Mouse (Mus musculus): ENCODE data around the gene Cep97.
"Not testable (repeated sequence)": the region's sequence is repeated elsewhere in the genome, so short reads cannot be mapped to it uniquely, and the experiment has no call there.

Cep97 gene

GRCm38 (mm10) chr16:55947876-55948410 is 13.3 kb upstream of the Cep97 start:
- DNase-seq (ENCODE audit: low read depth in 1 of 2, low spot score in 2 of 2): not testable (repeated sequence)

DNA sequence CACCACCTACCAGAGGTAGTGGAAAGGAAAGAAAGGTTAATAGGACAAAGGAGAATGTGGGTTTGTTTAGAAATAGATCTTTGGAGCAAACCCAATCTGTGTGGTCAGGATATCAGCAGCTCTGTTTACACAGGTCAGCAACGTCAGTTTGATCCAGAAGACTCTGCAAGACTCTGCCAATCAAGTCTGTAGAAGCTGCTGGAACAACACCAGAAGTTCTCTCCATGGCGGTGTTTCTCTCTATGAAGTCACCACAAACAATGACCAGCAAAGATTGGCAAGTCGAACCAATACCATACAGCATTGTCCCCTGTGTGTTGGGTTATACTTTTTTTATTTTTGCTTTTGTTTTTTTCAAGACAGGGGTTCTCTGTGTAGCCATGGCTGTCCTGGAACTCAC is 12.6 kb upstream of the Cep97 start:
- no peak for DNase-seq (ENCODE audit: low read depth in 1 of 2, low spot score in 2 of 2)

- DNase-seq (ENCODE audit: low read depth in 1 of 2, low spot score in 2 of 2): no peak
Observed at GRCm38 (mm10) chr16:55940781-55941180, 6.1 kb upstream of the Cep97 start.

- no peak for DNase-seq (ENCODE audit: low read depth in 1 of 2, low spot score in 2 of 2)
Observed at GRCm38 (mm10) chr16:55939703-55940102, 5.0 kb upstream of the Cep97 start.

DNA sequence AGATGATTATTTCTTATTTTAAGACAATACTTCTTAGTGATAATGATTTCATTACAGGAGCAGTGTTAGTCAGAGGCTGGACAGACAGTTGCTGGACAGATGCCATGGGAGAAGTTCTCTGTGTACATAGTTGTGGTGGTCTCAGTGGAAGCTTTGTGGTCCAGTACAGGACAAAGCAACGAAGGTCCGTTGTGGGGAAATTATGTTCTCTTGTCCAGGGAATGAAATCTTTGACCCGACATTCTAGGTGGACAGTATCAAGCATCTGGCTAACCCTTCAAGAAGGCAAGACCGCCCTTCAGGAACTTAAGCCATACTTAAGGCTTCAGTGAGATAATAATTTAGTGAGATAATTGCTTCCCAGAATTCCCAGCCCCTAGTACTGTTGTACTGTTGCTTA is 4.1 kb upstream of the Cep97 start:
- DNase-seq (ENCODE audit: low read depth in 1 of 2, low spot score in 2 of 2): no peak

GRCm38 (mm10) chr16:55933681-55934343 is 843 bp downstream of the Cep97 start:
- DNase-seq (ENCODE audit: low read depth in 1 of 2, low spot score in 2 of 2): peak in 1 of 2 experiments; percentile 13

DNA sequence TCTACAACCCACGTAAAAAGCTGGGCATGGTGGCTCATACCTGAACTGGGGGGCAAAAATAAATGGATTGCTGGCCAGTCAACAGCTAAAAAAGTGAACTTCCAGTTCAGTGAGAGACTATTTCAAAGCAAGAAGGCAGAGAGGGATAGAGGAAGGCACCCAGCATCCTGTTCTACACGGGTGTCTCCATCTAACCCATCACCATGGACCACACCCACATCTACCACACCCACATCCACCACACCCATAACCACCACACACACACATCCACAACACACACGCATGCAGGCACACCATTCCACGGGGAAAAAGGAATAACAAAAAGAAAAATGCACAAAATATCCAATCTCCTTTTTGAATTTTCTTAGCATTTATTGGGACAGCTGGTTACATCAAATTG is 10.6 kb downstream of the Cep97 start:
- DNase-seq (ENCODE audit: low read depth in 1 of 2, low spot score in 2 of 2): no peak

- no peak for DNase-seq (ENCODE audit: low read depth in 1 of 2, low spot score in 2 of 2)
Observed at GRCm38 (mm10) chr16:55922079-55922478, 12.6 kb downstream of the Cep97 start.

GRCm38 (mm10) chr16:55914716-55915115 is 19.9 kb downstream of the Cep97 start:
- no peak for DNase-seq (ENCODE audit: low read depth in 1 of 2, low spot score in 2 of 2)

- no peak for DNase-seq (ENCODE audit: low read depth in 1 of 2, low spot score in 2 of 2)
Observed at GRCm38 (mm10) chr16:55910208-55910793, 24.4 kb downstream of the Cep97 start.

DNA sequence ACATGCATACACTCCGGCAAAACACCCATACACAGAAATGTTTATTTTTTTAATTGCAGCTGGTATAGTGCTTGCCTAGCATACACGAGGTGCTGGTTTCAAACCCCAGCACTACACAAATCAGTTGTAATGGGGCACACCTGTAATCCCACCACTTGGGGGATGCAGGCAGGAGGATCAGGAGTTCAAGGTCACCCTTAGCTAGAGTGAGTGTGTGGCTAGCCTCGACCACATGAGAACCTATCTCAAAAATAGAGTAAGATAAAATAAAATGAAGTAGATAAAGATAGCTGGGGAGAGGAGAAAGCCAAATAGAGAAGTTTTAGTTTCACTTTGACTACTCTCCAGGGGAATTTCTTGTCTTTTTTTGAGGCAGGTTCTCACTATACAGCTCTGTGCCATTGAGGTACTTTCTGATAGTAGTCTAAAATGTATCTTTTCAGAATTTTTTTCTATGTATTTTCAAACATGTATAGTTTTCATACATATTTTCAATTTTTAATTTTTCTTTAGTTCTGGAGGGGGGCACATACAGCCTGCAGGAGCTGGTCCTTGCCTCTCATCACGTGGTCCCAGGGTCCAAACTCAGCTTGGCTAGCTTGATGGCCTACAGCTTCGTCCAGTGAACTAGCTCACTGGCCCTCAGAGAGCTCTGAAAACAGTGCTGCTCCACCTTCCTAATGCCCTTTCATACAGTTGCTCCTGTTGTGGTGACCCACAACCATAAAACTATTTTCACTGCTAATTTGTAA is 27.6 kb downstream of the Cep97 start:
- DNase-seq (ENCODE audit: low read depth in 1 of 2, low spot score in 2 of 2): no peak

DNA sequence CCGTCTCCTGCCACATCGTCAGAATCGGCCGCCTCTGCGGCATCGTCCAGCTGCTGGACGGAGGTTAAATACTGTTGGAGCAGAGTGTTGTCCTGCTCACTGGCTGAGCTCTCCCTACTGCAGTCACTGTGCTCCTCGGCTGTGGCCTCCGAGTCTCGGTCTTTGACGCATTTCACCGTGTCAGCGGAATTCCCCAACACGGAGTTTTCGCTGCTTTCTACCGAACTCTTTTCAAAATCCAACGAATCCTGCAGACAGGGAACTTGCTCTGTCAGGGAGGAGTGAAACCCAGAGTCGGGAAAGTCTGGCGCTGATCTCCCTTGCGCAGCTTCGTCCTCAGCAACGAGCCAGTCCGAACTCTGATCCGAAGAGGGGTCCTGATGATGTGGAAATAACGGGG is 29.3 kb downstream of the Cep97 start:
- DNase-seq (ENCODE audit: low read depth in 1 of 2, low spot score in 2 of 2): no peak

DNA sequence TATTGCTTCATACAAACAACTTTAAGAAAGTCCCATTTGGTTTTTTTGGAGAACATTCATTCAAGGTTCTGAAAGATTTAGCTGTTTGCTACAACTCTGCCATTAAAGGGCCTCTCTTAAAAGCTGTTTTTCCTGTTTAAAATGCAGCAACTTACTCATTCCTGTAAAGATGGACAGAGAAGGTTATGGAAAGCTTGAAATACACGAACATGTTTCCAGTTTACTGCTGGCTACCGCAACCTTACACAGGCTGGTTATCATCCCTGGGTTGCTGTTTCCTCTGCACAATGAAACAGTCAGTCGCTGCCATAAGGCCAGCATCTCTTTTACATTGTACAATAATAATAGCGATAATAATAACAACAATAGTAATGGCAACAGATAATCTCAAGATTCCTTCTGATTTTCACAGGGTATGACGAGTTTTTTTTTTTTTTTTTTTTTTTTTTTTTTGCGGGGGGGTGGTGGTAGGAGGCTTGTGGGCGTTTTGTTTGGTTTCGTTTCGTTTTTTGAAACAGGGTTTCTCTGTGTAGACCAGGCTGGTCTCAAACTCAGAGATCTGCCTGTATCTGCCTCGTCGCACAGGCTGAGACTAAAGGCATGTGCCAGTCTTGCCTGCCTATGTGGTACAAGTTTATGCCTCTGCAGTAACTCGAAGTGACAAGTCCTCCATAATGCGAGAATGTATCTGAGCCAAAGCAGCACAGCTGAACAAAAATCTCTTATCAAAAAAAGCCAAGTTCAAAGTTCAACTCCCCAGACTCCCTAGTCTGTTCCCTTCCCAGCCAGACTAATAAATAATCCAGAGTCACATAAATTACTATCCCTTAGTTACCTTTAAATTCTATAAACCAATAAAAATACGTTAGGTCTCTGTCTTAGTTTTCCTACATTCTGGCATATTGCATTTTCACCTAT is 32.6 kb downstream of the Cep97 start:
- no peak for DNase-seq (ENCODE audit: low read depth in 1 of 2, low spot score in 2 of 2)

DNA sequence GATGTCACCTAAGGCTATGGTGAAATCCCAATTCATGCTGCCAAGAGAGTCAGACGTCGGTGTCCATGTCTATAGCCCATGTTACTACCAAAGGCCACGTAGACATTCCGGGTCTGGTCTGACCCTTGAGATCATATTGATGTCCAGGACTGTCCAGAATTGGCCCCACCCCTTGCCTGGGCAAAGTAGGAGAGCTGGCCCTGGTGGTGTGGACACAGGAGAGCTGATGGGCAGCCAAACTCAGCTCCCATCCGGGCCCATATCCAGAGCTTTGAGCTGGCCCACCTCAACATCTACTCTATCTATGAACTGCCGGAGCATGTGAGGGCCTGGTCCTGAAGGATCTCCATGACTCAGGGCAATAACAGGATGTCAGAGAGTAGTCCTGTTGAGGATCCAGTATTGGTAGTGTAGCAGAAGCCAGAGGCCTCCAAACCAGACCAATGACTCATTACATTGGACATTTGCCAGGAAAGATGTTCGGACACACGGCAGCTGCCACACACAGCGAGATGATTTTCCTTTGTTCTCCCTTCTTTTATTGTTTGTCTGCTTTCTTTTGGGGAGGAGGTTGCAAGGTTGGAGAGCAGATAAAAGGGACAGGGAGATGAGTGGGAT is 36.2 kb downstream of the Cep97 start:
- DNase-seq (ENCODE audit: low read depth in 1 of 2, low spot score in 2 of 2): no peak

DNA sequence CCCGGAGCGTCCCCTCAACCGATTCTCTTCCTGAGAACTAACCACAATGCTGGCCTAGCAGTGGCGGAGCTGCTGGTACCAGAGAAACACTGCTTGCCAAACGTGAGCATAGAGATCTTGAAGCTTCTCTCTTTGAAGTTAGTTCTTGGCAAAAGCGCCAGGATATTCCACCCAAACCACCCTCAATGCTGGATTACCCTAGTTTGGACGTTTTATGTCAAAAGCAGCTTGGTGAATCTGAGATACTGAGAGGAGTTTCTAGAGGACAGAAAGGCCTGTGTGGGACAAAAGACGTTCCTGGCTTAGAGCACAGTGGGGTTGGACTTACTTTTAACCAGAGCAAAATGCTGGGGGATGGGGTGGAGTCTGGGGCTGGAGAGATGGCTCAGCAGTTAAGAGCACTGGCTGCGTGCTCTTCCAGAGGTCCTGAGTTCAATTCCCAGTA is 39.0 kb downstream of the Cep97 start:
- no peak for DNase-seq (ENCODE audit: low read depth in 1 of 2, low spot score in 2 of 2)

GRCm38 (mm10) chr16:55894893-55895650 is 39.6 kb downstream of the Cep97 start, which contains the start of gene Nxpe3:
Gene Nxpe3, minus strand, starts transcription at chr16:55895285.
- DNase-seq (ENCODE audit: low read depth in 1 of 2, low spot score in 2 of 2): peak; percentile 42 to 64

GRCm38 (mm10) chr16:55894536-55894892 is 40.1 kb downstream of the Cep97 start:
- no peak for DNase-seq (ENCODE audit: low read depth in 1 of 2, low spot score in 2 of 2)

DNA sequence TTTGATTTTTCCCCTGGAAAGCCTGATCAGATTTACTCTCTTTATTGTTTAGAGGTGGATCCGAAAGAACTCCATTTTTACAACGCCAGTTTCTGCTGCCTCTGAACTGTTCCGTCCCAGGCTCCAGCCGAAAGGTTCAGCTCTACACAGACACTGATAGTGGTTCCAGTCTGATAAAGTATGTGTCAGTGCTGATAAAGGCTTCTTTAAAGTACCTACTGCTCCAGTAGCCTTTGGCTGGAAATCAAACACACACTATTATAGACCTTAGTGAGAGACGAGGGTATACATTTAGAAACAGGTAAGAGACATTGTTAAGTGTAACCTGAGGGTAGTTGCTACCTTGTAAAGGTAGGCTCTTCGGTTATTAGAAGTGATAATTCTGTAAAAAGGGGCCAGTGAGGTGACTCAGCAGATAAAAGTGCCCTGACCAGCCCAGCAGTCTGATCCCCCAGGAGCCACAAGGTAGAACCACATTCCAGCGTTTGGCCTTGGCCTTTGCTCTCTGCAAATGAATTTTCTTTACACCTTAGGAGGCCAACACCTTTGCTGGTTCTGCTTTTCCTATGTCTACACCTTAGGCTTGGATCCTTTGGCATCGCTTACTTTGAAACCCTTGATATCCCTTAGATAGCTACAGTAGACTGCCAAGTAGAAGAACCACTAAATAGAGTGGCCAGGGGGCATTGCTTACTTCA is 41.1 kb downstream of the Cep97 start:
- no peak for DNase-seq (ENCODE audit: low read depth in 1 of 2, low spot score in 2 of 2)

DNA sequence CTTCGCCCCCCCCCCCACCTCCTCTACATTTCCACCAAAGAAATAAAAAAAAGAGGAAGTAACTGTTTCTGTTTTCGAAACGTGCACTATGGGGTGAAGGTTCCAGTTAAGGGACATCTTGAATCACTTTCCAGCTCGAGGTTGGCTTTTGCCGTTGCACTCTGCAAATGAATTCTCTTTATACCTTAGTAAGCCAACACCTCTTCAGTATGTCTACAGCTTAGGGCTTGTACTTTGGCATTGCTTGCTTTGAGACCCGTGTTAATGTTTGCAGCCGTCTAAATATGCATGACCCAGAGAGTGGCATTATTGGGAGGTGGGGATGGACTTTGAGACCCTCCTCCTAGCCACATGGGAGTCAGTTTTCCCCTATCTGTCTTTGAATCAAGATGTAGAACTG is 42.2 kb downstream of the Cep97 start:
- no peak for DNase-seq (ENCODE audit: low read depth in 1 of 2, low spot score in 2 of 2)

All from monocyte, adult 2 months (primary cell).